Mouse (Mus musculus) layer of hippocampus, postnatal 14 days (tissue): ENCODE measurements around the gene Lect2. TPM values are rescaled to one million over a fixed set of nuclear protein-coding genes. Genes with fewer than 3 reads are reported as not detected.
A peak's percentile ranks its signal among the peaks of the same experiment; 100 is the strongest.

ENCODE experiments used
- DNase-seq, 2 experiments: peaks; one replicate each; pipeline ENCODE4 v3.0.0; 2021 to 2022; ENCODE audit warnings: low spot score in 2 of 2, mixed read lengths in 1 of 2
- total RNA-seq, 2 experiments: library from RNA; stranded (reverse); gene quantifications; 2 replicates each; pipeline ENCODE4 v1.2.3; 2021

Gene Lect2
- total RNA-seq, 2 experiments from 2014 or later: not detected

DNA sequence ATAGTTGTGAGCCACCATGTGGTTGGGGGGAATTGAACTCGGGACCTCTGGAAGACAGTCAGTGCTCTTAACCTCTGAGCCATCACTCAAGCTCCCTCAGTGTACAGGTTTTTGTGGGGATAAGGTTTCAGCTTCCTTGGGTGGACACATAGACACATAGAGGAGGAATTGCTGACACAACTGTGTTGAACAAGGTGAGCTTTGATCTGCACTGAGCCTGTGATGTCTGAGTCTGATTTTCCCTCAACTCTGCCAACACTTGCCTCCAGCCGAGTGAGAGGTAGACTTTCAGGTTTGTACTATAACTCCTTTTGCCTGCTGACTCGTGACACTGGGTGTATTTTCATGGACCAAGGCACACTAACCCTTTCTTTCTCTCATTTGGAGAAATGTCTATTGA lies 8.4 kb upstream of the Lect2 start:
- DNase-seq: no peak

DNA sequence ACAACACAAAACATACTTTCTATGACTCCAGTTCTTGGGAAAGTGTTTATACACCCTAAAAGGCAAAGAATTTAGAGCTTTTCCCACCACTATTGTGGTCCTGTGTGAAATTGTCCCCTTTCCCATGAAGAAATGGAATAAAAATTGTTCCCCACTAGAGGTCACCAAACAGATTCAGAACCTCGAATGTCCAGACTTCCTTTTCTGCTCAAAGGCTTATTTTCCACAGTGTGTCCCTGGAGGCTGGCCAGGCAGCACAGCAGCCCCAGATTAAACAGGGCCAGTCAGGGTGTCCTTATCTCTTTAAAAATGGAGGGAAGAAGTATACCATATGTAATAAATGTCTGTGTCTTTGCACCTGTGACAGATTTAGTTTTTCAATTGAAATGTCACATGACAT lies 7.7 kb upstream of the Lect2 start:
- DNase-seq: peak; percentile 26 to 55

DNA sequence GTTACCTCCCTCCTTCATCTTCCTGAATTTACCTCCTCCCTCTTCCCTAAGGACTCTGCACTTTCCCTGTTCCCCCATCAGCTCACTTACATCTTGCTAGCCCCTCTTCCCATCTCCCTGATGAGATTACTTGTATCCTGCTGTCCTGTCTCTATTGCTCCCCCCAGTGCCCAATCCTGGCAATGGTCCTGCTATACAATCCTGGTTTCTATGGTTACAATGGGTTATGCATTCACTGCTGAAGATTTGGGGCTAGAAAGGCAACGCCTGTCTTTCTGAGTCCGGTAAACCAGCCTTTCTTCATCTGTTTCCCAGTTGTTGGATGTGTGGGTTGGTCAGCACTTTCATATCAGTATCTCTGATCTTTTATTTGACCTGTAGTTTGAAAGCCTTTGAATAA lies 6.1 kb upstream of the Lect2 start:
- peak in 1 of 2 experiments; percentile 33 for DNase-seq

DNA sequence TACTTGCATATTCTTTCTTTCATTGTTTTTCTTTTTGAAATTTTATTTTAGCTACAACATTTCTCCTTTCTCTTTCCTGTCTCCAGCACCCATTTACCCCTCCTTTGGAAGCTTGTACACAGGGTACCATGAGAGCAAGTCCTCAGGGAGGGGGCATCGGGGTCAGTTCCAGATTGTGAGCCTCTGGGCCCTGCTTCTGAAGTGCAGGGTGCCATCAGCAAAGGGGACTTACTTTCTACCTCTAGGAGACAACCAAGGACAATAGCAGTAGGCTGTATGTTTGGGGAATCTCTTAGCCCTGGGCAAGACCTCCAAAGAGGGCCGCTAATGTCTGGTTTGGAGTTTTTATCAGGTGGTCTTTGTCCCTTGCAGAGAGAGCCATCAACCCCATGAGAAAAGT lies 5.6 kb upstream of the Lect2 start:
- no peak for DNase-seq

DNA sequence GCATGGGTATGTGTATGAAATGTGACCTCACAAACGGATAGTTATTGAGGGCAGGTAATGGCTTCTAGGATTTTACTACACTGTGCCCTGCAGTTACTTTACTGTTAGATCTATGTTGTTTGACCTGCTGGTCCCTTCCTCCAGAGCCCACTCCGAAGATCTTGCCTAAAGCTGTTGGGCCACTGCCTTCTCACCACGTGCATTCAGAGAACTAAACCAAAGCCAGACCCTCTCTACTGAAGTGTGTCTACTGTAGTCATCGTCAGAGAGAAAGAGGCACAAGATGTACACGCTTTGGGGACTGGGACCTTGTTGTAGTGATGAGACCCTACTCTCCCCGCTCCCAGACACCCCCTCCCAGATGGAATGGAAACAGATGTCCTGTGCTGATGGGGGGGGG lies 3.4 kb upstream of the Lect2 start:
- DNase-seq: no peak

DNA sequence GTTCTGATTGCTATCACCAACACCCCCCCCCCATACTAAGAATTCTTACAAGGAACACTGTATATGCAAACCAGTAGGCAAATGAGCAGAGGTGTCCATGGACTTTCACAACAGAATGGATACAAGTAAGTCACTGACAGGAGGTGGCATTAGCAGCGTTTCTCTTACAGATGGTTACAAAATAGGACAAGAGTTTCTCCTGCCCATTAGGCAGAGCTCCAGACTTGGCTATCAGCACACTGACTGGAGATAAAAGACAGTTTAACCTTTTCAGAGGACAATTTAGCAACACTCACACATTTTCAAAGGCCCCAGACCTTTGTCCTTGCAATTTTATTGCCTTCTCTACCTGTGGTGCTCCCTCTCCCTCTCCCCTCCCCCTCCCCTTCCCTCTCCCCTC lies 2.3 kb upstream of the Lect2 start:
- DNase-seq: no peak

DNA sequence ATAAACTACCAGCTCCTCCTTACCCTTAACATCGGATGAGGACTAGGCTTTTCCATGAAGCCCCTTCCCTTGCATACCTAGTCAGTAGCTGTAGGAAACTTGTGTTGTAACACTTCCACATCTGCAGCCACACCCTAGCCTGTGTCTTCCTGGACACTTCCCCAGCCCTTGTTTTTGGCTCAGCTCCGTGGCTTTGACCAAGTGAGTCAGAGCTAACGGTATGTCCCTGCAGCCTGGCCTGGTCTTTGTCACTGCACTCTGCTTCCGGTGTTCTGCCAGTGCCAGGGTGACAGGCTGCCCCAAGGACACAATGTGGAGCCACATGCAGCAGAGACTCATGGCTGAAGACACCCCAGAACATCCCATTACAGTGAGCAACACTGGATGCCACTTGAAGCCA lies 1.1 kb upstream of the Lect2 start:
- DNase-seq: no peak

DNA sequence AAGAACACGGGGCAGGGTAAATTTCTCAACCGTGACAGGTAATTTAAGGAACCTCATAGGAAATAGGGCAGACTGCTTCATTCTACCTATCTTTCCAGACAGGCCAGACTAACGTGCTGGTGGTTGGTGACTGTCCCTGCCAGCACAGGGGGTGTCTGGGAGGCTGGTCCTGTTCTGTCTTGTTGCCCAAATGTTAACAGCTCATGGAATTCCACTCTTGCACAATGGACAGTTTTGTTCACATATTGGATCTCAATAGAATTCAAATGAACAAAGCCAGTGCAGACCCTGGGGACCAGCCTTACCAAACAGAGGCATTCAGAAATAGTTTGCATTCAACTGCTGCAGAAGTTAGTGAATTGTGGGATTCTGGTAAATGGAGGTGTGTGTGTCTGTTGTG lies 3.3 kb downstream of the Lect2 start:
- DNase-seq: no peak

DNA sequence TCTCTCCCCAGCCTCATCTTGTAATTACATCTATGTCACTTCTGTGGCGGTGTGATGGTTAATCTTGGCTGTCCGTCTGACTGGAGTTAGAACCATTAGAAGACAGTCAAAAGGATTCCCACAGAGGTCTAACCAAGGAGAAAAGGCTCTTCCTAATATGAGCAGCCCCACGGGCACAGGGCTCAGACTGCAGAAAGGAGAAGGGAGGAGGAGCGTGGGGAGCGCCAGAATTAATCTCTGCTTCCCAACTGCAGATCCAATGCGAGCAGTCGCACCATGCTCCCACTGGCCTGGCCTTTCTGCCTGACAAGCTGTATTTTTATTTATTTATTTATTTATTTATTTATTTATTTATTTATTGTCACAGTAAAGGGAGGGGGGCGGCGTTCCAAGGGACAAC lies 4.5 kb downstream of the Lect2 start:
- no peak for DNase-seq

DNA sequence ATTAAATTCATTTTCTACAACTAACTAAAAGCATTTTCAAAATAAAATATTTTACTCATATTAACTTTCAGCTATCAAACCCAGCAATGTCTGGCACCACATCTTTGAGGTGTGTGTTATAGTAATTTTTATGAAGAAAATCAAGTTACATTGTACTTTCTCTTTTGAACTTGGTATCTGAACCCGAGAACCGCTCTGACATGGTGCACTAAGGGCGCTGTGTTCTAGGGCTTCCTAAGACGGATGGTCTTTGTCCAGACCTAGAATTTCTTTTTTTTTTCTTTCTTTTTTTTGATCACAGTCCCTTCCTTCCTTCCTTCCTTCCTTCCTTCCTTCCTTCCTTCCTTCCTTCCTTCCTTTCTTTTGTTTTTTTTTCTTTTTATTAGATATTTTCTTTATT lies 8.5 kb downstream of the Lect2 start:
- no peak for DNase-seq

DNA sequence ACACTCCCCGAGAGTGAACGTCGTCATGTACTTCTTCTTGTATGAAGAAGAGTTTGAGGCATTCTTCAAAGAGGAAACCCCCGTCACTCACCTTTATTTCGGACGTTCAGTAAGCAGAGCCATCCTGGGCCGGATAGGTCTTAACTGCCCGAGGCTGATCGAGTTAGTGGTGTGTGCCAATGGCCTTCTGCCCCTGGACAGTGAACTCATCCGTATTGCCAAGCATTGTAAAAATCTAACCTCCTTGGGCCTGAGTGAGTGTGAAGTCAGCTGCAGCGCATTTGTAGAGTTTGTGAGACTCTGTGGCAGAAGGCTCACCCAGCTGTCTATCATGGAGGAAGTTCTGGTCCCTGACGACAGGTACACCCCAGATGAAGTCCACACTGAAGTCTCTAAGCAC lies 11.3 kb downstream of the Lect2 start:
- no peak for DNase-seq

DNA sequence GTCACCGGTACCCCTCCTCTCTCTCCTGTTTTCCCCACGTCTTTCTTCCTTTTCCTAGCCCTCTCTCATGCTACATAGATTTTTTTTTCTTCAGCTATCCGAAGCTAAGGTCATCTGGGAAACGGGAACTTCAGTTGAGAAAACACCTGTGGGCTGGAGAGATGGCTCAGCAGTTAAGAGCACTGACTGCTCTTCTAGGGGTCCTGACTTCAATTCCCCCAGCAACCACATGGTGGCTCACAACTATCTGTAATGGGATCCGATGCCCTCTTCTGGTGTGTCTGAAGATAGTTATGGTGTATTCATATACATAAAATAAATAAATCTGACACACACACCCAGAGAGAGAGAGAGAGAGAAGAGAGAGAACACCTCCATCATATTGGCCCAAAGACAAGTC lies 12.7 kb downstream of the Lect2 start:
- DNase-seq: no peak

DNA sequence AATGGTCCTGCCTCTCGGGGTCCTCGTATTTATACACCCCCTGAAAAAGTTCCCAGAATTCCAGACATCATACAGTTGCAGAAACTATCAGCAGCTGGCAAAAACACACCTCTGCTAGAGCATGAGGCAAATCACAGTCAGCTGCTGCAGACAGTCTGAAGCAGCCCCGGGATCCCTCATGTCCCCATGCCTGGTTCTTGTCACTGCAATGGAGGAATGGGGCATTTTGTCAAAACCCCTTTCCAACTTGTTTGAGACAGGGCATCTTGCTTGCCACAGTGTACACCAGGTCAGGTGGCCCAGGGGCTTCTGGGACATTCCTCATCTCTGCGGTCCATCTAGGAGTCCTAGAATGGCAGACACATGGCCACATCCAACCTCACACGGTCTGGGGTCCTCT lies 13.4 kb downstream of the Lect2 start:
- DNase-seq: no peak

DNA sequence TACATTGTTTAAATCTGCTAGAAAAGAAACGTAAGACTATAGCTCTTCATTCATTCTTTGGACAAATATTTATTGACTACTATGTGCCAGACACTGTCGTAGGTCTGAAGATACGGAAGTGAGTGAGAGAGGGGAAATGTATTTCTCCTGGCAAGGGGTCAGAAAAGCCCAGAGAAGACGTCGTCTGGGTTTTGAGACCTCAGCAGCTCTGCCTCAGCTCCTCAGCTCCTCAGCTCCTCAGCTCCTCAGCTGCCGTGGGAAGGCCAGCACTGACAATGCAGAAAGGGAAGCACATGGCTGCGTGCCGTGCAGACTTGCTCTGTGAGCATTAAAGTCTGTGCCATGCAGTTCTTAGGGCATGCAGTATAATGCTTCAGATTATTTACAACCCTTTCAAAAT lies 18.6 kb downstream of the Lect2 start:
- no peak for DNase-seq

DNA sequence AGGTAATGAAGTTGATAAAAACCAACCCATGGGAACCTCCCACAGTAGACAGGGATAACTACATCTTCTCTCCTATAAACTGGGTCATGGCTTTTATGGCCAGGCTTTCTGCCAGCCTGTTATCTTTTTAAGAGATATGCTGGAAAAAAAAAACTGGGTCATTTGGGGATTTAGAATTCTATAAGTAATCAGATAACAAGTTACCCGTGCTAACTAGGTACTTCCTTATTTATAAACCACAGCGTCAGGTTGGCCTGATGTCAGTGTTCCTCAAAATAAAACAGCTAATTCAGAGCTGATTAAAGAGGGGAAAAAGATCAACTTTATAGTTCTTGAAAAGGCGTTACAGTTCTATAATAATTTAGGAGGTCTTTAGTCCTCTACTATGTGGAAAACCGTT lies 19.3 kb downstream of the Lect2 start:
- no peak for DNase-seq

DNA sequence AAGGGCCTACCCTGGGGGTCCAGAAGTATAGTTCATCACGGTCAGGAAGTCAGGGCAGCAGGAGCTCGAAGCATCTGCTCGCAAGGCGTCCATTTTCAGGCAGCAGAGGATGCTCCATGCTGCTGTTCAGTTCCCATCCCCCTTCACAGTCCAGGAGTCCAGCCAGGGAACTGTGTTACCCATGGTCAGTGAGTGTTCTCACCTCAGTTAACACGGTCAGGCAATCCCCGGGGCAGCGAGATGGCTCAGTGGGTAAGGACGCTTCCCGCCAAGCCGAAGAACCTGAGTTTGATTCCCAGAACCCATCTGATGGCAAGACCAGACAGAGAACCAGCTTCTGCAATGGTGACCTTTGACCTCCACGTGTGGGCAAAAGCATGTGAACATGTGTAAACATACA lies 20.0 kb downstream of the Lect2 start:
- no peak for DNase-seq

DNA sequence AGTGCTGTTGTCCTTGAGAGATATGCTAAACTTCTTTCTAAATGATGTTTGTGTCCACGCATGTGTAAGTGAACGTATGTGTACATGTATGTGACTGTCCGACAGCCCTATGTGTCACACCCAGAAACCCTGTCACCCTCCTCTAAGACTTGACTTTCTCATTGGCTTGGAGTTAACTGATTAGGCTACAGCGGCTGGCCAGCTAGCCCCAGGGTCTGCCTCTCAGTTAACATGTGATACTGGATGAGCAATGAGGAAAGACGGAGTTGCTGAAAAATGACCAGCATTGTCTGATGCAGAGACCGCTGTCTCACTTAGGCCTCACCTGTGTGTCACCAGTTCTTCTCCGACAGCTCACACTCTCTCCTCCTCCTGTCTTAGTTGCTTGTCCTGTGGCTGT lies 20.5 kb downstream of the Lect2 start:
- DNase-seq: no peak

DNA sequence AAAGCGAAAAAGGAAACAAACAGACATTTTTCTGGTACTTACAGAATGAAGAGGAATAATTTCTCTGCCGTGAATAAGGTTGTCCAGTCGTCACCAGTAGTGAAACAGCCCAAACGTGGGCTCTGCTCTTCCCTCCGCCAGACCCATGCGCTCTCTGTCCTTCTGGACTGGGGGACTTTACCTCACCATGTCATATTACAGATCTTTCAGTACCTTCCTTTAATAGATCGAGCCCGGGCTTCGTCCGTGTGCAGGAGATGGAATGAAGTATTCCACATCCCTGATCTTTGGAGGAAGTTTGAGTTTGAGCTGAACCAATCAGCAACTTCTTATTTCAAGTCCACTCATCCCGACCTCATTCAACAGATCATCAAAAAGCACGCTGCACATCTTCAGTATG lies 21.4 kb downstream of the Lect2 start:
- no peak for DNase-seq

DNA sequence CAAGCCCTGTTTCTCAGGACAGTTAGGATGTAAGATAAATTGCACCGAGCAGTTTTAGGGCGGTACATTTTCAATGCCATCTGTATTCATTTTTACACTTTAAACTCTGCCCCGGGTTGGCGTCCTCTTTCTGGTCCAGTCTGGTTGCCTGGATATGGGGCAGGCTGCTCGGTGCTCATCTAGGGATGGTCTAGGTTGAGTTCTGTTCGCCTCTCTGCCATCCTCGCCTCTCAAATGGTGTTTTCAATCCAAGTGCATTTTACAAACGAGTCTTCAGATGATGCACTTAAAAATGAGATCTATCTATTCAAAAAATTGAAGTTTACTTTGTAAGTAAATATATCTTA lies 25.5 kb downstream of the Lect2 start:
- DNase-seq: no peak

DNA sequence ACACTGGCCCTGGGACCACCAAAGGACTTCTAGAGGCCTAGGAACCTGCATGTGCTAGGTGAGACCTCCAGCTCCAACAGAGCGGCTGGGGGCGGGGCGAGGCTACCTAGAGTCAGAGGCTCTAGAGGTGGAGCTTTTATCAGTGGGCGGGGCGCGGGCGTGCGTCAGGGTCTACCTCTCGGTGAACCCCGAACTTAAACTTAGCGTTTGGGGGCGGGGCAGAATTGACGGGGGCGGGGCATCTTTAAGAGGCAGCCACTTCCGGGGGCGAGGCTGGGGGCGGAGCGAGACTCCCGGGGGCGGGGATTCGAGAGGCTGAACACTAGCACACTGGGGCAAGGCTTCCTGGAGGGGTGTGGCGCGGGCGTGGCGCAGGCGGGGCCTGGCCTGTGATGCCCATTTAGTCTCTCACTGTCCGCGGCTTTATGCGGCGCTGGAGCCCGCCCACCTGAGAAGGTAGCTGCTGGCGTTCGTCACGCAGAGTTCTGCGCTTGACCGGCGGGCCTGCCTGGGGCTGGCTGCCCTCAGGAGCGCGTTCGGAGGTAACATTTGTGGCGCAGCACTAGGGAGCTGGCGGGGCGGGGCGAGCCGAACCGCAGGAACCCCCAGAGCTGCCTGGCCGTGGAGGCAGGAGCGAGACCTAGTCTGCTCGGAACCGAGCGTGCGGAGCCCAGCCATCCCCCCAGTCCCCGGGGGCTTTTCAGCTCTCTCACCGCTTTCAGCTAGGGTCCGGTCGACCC lies 26.1 kb downstream of the Lect2 start, which contains the start of gene Fbxl21:
Fbxl21 (plus strand) TSS at position 392 of the 740 bp plus-strand sequence.
- DNase-seq: peak; percentile 80 to 90

DNA sequence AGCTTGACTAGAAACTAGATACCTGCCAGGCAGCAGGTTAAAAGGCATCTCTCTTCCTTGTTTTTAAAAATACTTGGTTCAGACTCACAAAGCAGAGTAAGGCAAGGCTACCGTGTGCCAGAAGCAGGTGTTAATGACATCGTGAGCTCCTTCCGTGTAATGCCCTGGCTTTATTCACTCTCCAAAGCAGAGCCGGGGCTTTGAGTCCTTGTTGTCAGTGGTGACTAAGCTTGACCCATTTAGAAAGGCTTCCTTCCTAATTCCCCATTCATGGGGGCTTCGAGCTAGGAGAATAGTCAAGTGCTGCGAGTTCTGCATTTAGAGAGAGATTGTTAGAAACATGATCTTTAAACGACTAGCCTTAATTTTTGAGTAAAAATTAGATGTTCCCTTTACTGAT lies 31.5 kb downstream of the Lect2 start:
- no peak for DNase-seq

DNA sequence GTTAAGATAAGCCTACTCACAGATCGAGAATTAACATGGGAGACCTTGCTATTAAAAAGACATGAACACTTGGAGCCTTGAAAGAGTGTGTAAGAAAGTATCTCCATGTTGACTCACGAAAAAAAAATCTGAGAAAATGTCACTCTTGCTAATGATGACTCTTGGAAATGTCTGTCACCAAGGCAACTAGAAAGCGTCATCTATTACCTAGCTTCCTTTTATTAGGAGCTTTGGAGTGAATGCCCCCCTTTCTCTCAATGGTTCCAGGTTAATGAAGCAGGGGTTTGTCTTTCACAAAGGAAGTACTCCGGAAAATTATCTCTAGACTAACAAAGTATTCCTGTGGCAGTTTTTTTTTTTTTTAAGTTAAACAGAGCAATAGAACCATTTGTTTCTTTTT lies 32.0 kb downstream of the Lect2 start:
- DNase-seq: no peak

DNA sequence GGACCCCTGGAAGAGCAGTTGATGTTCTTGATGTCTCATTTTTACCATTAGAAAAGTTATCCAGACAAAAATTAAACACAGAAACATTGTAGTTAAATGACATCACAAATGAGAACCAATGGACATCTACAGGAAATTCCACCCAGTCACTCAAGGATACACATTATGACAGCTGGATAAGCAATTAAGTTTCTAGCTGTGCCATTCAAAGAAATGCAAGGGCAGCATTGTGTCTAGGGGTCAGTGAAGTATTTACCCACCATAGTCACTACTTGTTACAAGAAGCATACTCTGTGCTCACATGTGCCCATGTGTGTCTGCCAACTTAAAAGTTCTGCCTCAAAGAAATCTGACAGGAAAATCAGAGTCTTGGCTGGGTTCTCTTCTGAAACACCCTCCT lies 34.7 kb downstream of the Lect2 start:
- DNase-seq: no peak

DNA sequence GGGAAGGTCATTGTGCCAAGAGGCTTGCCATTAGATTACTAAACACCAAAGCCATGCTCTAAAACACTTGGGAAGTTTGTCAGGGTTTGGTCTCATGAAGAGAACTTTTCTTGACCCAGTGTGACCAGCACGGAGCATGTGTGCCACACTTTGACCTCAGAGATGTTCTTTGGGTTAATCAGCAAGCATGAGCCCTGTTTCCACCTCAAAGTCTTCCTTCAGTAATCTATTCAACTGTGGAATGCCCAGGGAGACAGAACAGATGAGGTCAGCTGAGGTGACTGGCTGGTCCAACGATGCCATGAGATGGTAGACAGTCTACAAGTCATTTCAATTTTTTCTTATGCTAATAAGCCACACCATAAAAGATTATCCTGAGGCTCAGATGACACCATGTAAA lies 38.5 kb downstream of the Lect2 start:
- no peak for DNase-seq
